Mouse (Mus musculus): ENCODE measurements around the gene Igfbp6.

Igfbp6 gene

DNA sequence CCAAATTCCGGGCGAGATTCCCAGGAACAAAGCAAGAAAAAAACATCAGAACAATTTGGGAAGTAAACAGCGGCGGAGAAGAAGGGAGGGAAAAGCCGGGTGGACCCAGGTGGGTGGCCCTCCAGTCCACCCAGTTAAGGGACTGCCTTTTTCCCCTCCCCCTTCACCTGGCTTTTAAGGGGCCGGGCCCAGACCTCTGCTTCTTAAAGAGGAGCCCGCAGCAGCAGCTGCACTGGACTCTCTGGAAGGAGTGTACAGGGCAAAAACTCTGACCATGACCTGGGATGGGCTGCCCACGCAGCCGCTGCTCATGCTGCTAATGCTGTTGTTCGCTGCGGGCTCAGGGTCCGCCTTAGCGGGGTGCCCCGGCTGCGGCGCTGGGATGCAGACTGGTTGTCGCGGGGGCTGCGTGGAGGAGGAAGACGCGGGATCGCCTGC, at the start of gene Igfbp6:
Gene Igfbp6 (plus strand): TSS at position 89 of the 438 bp plus-strand sequence.
- DNase-seq (ENCODE audit: low spot score in 2 of 2): no peak

DNA sequence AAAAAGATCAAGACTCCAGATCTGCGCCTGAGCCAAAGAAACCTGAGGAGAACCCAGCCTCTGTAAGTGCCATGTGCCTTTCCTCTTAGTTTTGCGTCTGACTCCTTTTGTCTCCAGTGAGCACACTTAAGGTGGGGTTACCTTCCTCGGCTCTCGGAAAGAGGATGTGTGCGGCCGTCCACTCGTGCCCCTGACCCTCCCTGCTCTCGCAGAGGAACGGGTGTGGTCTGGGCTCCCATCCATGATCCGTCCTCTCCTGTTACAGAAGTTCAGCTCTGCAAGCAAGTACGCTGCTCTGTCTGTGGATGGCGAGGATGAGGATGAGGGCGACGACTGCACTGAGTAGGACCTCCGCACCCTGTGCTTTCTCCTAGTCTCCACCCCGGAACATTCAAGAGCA, 49.2 kb upstream of the Igfbp6 start:
- DNase-seq (ENCODE audit: low spot score in 2 of 2): no peak

DNA sequence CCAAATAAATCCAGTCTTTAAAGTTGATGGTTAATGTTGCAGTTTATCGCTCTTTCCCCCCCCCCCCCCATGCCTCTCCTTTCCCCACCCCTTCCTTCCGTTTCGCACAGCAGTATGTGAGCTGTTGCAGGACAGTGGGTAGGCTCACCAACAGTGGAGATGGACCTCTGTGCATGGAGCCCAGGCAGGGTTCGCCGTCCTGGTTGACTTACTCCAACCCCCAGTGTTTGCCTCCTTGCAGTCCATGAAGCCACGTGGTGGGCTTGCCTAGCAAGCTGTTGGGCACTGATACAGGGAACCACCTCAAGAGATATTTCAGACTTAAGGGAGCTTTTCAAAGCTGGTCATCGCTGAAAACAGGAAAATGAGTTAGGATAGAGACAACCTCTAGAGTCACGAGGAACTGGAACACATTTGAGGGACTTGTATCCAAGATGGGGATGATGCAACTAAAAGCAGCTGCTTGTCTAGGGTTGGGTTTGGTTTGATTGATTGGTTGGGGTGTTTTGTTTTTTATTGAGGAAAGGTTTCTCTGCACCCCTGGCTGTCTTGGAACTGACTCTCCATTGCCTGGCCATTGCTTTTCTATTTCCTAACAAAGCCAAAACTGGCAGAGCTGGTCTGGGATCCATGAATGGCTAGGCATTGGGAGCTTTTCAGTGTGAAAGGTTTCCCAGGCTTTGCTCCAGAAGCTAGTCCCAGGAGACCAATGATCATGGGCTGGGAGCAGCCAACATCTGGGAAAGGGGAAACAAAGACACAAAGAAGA, 46.8 kb upstream of the Igfbp6 start:
- DNase-seq (ENCODE audit: low spot score in 2 of 2): no peak

DNA sequence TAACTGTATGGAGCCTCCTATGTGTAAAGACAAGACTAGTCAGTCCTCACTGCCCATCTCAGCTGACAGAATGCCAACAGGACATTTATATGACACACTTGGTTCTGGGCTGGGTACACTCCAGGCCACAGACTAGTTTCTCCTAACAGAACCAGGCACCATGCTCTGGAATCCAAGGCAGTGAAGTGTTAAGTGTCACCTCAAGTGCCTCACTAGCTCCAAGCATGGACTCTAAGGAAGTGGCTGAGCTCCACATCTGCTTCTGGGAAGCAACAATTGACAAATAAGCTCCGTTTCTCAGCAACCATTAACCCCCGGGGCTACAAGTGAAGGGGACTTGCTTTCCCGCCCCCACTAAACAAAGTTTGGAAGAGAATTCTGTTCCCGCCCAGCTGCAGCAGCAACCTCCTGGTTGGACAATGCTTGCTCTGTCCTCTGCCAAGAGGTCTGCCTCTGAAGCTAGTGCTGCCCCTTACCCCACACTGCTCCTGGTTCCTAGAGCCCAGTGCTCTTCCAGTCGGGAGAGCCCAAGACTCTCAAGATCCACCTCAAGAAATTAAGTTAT, 46.1 kb upstream of the Igfbp6 start:
- no peak for DNase-seq (ENCODE audit: low spot score in 2 of 2)

DNA sequence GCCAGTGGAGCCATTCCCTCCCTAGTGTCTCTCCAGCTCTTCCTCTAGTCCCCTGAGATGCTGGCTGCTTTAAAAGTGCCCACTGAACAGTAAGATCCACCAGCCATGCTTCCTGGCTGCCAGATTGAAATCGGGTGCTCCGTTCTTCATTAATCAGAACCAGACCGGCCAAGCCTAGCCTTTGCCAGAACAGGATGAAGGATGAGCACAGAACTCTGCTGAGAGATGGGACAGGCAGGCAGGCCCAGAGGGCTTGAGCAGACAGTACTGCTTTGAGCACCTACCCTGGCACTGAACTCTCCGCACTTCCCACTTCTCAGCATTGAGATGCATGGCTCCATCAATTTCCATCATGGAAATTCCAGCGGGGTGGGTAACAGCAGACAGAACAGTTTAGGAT, 44.9 kb upstream of the Igfbp6 start:
- no peak for DNase-seq (ENCODE audit: low spot score in 2 of 2)

DNA sequence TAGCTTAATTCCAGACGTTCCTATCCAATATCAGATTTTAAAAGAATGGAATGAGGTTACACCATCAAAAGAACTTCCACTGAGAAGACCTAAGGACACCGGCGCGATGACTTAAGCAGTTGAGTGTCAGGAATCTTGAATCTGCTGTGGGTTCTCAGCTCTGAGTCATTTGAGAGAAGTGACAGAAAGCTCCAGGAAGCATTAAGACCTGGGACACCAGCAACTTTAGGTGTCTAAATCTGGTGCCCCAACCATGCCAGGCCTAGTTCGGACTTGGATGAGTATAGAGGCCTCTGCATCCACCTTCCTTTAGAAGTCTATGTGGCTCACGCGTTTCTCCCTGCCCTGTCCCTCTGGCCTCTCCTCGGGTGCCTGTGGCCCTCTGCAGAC, 44.4 kb upstream of the Igfbp6 start:
- DNase-seq (ENCODE audit: low spot score in 2 of 2): no peak

DNA sequence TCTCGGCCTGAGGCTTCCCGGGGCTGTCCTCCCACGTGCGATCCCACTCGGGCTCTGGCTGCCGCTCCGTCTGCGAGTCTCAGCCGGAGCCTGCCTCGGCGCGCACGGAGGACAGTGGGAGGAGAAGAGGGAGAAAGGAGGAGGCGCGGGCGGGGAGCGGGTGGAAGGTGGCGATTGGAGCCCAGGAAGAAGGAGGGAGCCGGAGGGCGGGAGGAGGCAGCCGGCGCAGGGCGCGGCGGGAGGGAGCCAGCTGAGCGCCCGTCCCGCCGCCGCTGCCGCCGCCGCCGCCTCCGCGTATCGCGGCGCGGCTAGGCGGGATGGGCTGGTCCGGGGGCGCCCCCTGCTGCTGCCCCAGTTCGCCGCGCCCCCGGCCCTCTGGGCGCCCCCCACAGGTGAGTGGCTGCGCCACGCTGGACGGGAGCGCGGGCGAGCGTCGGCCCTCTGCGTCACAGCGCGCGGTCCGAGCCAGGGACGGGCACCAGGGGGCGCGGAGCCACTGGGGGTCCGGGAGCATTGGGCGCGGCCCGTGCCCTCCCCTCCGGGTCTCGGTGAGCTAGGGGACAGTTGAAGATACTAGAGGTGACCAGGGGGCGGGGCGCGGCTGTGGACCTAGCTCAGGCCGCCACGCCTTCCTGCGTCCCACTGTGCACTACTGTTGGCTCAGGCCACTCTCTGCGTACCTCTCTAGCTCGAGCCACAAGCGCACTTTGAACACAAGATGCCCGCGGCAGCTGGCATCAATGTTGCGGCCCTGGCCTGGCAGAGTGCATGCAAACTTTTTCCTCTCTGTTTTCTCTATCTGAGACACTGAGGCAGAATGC, 43.8 kb upstream of the Igfbp6 start, which contains the start of gene Tns2:
Gene Tns2 (plus strand): TSS at position 253 of the 821 bp plus-strand sequence.
- peak; percentile 47 to 74 for DNase-seq (ENCODE audit: low spot score in 2 of 2)

DNA sequence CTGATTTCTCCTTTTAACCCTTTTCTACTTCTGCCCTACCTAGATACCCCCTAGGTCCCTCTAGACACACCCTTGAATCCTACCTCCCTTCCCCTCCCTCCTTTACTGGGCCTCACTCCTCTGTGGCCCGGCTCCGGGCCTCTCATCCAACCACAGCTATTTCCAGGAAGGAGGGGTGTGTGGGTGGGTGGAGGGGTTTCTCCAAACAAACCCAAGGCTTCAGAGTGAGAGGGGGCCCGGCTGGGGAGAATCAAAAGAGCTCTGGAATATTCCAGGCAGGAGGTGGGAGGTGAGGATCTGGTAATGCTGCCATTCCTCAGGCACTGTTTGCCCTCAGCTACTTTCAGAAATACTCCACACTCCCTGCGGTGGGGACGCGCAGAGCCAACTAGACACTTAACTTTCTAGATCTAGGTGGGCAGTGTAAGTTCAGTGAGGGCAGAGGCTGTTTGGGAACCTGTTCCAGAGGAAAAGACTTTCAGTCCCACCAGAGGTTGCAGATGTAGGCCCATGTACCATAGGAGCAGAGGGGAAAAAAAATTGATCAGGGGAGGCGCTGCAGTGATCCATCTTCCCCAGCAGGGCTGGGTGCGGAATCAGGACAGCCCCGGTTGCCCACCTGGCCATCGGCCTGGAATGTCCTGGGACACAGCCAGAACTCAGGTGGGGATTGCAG, 43.0 kb upstream of the Igfbp6 start:
- no peak for DNase-seq (ENCODE audit: low spot score in 2 of 2)

DNA sequence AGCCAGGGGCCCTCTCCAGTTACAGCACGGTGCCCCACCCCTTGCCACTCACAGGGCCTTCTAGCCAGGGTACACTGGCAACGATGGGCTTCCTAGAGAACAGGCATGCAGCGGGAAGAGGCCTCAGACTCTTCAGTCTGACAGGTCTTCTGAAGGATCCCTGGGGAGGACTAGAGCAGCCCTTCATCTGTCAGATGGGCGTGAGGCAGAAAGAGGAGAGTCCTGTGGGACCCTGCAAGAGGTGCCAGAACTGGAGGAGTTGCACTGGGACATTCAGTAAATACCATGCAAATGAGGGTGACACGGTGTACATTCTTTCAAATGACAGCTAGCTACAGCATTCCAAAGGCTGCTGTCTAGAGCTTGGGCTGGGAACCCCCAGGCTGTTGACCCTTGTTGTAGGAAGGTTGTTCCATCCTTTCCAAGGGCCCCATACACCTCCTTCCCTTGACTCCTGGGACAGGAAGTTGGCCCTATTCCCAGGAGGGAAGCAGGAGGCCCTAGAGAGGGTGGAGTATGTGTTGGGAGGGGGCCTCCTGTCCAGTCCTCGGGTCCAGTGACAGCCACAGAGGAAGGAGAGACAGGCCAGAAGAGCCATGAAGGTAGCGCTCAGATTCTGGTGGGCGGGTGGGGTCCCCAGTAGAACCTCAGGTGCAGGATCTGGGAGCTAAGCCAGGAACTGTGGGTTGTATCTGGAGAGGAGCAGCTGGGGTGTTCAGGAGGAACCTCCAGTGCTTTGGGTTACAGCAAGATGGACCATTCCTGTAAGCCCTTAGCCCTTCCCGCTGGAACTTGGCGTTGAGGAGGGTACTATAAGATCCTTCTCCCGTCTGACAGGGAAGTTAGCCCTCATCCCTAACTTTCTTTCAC, 42.3 kb upstream of the Igfbp6 start:
- DNase-seq (ENCODE audit: low spot score in 2 of 2): no peak

DNA sequence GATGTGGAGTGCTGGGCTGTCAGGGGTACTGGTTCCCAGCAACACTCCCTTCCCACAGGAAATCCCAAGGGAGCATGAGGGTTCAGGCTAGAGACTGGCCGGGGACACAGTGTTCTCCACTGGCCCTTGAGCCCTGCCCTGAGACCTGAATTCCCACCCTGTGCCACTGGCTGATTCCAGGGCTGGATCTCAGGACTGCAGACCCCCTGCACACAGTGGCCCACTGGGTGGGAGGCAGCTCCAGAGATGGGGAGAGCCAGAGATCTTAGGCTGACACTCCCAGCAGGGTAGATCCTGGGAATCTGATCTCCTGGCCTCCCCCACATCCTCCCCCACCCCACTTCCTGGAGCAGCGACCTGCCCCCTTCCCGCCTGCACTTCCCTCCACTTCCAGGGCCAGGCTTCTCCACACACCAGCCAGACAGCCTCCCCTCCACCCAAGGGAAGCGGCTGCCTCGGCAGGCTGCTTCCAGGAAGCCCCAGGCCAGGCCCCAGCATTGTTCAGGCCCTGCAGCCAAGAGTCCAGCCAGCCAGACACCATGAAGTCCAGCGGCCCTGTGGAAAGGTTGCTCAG, 41.5 kb upstream of the Igfbp6 start:
- DNase-seq (ENCODE audit: low spot score in 2 of 2): no peak

DNA sequence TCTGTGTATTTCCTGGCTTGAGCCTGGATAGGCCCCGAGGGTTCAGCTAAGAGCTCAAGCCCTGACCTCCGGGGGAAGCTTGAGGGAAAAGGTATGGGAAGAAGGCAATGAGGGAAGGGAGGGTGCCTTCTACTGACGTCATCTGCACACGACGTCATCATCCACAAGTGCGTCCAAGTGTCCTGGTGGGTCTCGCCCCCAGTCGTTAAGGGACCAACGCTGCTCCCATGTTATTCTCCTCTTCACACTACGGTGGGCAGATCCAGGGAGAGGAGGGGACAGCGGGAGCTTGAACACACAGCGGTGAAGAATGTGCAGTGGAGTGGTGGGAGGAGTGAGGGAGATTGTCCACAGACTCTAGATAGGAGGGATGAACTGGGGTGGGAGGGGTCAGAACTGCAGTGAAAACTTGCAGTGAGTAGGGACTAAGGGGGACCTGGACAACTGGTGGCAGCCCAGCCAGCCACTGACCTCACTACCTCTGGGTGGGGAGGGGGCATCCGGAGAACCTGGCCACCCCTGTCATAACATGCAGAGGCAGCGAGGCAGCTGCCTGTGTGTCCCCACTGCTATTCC, 40.7 kb upstream of the Igfbp6 start:
- no peak for DNase-seq (ENCODE audit: low spot score in 2 of 2)

DNA sequence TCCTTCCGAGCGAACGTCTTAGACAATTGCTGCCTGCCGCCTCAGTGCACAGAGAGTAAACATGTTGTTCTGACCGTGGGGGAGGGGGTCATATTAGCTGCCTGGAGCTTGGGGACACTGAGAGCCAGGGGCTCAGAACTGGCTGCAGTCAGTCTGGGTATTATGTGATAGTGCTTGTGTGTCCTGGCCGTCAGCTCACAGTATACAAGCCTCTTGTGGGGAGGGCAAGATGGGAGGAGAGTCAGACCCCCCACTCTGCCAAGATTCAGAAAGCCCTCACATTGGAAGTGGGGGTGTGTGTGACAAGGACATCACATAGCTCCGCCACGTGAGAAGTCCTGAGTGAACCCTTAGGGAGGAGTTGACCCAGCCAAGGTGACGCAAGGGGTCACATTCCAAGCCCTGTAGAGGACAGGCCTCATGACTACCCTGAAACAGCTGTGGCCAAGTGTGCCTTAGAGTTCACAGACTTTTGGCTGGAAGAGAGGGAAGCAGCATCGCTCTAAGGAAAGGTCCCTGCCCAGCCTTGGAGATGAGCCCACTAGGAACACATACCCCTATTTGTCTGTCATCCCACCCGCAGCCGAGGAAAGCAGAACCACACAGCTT, 40.1 kb upstream of the Igfbp6 start:
- no peak for DNase-seq (ENCODE audit: low spot score in 2 of 2)

DNA sequence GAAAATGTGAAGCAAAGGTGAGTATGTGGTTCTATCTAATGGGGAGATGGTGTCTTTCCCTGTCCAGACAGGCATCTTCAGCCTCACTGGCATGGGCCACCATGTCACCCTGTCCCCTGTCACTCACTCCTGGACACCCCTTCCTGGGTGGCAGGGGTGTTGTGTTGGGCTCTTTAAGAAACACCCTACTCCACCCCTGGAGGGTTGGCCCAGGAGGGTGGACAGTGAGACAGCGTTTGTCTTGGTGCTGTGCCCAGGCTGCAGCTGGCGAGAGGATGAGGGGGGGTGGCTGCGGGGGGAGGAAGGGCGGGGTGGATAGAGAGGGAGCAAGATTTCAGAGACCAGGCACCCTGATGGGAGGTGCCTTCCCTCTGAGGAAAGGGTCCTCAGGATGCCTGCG, 38.8 kb upstream of the Igfbp6 start:
- DNase-seq (ENCODE audit: low spot score in 2 of 2): no peak

DNA sequence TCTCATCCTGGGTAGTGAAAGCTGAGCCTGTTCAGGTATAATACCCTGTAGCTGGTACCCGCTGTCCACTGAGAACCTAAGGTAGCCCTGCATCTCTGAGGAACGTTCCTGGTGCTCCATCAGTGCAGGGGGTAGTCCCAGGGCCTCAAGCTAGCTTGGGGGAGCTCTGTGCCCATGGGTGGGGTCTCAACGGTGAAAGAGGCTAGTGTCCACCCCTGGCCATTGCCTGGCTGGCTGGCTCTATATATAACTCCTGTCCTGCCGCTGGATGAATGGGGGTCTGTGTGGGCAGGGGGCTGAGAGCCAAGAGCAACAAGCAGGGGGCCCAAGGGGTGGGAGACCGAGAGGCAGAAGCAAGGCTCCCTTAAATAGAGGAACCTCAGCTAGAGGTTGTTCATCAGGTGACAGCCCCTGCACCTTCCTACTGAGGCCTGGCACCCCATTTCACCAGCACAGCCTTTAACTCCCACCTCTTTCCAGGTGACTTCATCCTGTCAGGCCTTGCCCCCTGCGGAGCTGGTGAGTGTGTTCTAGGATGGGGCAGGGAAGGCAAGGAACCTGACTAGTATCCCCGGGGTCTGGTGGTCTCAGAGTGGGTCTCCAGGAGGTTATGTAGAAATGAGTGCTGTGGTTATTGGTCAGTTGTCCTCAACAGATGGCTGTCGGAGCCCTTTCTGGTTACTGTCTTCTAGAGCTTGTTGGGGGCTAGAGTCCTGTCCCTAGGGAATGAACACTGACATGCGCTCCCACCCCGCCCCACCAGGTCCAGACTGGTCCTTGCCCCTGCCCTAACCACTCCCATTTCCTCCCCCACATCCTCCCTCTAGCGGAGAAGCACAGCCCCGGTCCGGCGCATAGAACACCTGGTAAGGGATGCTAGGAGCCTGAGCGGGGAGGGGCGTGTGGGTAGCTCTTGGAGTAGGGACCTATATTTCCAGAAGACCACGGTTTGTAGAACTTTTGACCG, 38.1 kb upstream of the Igfbp6 start:
- DNase-seq (ENCODE audit: low spot score in 2 of 2): peak; percentile 36 to 45

DNA sequence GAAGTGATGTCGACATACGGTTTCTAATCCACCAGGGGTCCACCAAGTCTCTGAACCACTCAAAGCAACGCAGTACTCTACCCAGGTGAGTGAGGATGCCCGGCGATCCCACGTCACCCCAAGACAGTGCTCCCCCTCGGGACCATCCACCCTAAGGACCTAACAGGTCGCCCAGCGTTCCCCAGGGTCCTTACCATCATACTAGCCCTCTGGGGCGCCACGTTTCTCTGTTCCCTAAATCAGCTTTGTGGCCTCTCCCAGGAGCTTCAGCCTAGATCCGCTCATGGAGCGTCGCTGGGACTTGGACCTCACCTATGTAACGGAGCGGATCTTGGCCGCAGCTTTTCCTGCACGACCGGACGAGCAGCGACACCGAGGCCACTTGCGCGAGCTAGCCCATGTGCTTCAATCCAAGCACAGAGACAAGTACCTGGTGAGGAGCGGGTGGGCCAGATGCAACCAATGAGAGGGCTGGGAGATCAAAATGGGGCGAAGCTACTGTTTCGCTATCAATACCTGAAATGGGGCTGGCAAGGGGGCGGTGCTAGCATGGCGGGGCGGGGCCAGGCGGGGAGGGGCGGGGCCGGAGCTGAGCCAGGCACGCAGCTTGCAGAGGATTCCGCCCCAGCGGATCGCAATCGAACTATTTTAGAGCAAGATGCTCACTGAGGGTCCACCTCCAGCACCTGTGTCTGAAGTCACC, 37.3 kb upstream of the Igfbp6 start:
- DNase-seq (ENCODE audit: low spot score in 2 of 2): no peak

DNA sequence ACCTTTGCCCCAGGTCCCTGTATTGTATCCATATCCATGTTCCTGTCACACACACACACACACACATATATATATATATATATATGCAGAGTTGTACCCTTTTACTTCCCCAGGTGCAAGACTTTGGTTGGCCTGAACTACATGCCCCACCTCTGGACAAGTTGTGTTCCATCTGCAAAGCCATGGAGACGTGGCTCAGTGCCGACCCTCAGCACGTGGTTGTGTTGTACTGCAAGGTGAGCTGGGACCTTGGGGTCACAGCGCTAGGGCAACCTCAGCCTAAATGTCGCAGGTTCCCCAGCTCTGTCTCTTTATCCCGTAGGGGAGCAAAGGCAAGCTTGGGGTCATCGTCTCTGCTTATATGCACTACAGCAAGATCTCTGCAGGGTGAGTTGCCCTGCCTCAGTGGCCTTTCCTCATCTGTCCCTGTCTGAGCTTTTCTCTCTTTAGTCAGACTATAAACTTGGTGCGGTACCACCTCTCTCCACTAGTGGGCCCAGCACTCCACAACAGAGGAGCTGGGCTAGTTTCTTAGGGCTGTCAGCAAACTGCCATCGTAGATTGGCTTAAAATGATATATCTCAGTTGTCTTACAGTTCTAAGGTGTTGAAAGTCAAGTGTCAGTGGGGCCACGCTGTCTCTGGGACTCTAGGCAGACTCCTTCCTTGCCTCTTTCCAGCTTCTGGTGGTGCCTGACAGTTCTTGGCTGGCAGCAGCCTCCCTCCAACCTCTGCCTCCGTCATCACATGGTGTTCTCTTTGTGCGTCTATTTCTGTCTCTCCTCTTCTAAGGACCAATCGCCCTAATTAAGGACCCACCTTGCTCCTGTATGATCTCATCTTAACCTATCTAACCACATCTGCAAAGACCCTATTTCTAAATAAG, 36.2 kb upstream of the Igfbp6 start:
- DNase-seq (ENCODE audit: low spot score in 2 of 2): peak; percentile 46 to 72

Data from thymus, postnatal 10 days (tissue).